Mouse (Mus musculus) activated CD4-positive, CD25-positive, alpha-beta regulatory T cell, adult 9 weeks (primary cell): Measurements from ENCODE around the gene Ifrd1. TPM values are rescaled to one million over a fixed set of nuclear protein-coding genes. Genes with fewer than 3 reads are reported as not detected.

Experiments used
- polyA plus RNA-seq: library from polyadenylated mRNA; unstranded; fragments of 100-300 nt; shearing (Covaris generic); gene quantifications from one replicate; pipeline ENCODE4 v1.2.1, GENCODE M21; 2017

Ifrd1 gene
- polyA plus RNA-seq: 79.4 TPM

GRCm38 (mm10) chr12:40248454-40249180 lies at the start of gene Ifrd1:
Ifrd1 (minus strand) TSS chr12:40248504.

GRCm38 (mm10) chr12:40199302-40199701 lies 49.0 kb downstream of the Ifrd1 start, which contains the start of gene Lsmem1:
Lsmem1 (minus strand) TSS chr12:40199490.

Other genes with a start within 250 kb of the Ifrd1 start
- gene Arl4a, start 210.5 kb downstream of the Ifrd1 start, polyA plus RNA-seq: 63.7 TPM
- gene Scin, start 114.3 kb downstream of the Ifrd1 start, polyA plus RNA-seq: 3.2 TPM
- gene Lsmem1, start 49.0 kb downstream of the Ifrd1 start, polyA plus RNA-seq: not detected
- 39.3 TPM for gene Zfp277, start 197.4 kb upstream of the Ifrd1 start, polyA plus RNA-seq
- 1.2 TPM for gene Dock4, start 197.4 kb upstream of the Ifrd1 start, polyA plus RNA-seq